Mouse (Mus musculus): Measurements from ENCODE around the gene Mark1.

GRCm38 (mm10) chr1:184905371-184905770 is 94.0 kb downstream of the Mark1 start:
- TF ChIP-seq CTCF (IDR thresholded peaks at IDR 0.05; ENCODE audit: low read depth) = no peak
- TF ChIP-seq EP300 (IDR thresholded peaks at IDR 0.05; ENCODE audit: low read depth) = no peak
